8 mouse cellular contexts compared by ENCODE assay signal in the genomic region with DNA sequence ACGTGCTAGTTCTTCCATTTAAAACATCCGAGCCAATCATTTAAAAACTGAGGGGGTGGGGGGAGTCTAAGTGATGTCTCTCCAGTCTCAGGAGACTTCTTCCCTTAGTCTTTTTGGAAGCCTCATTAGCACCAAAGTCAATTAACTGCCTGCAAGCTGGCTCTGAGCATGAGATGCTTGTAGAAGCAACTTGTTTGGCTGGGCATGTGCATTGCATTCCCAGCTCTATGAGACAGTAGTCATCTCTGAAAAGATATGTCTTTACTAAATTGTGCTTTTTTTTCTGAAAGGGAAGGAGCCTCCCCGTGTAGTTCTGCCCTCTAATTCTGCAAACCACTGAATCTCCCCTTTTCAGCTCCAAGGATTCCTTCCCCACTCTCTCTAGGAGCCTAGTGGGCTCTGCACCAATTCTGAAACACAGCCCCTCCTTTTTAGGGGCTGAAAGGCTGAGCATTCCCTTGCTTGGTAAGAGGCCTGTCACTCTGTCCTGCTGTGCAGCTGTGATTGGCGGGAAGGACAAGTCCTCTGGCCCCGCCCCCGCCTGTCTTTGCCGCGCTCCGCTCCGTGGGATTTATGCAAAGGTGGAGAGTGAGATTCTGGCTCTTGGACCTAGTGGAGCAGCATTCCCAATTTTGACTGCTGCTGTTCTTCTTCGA. TPM values are rescaled to one million over a fixed set of nuclear protein-coding genes. Genes with fewer than 3 reads are reported as not detected.
DNase-seq lines count a peak whose midpoint lies in the region.
"Had no signal": no experiment of that assay in that cellular context is flagged by ENCODE, and none has a peak within 500 bp of the region (broad histone marks: within the 10 kb centered on the region; RNA-seq: fewer than 3 reads in every experiment).

A gene (plus strand): TSS at position 591 of the 656 bp plus-strand sequence.

- peak; percentile 85 for DNase-seq in ES-CJ7 (ENCODE audit: low read depth, low spot score)
- DNase-seq in brain, adult 2 months (ENCODE audit: low read depth, low spot score), result peak; percentile 80
- peak; percentile 22 to 45 for DNase-seq in frontal cortex, postnatal 10 days (ENCODE audit: low spot score in 2 of 2)
- DNase-seq in left cerebral cortex, postnatal 14 days (ENCODE audit: low spot score in 2 of 2), result peak; percentile 55 to 59
- DNase-seq in retina, embryonic 14.5 days (ENCODE audit: low spot score), result peak; percentile 70
- no peak for DNase-seq in urinary bladder, postnatal 36 days (ENCODE audit: low spot score in 2 of 2)
- DNase-seq in adrenal gland, postnatal 36 days, result no peak

- intact Hi-C loops in left cerebral cortex, postnatal 14 days (cut with DNase I), result no loop called here

RNA-seq across cellular contexts. Expression of the gene that starts here (rescaled TPM):
- 1 to 10 TPM; 8.1 to 8.7 TPM for total RNA-seq in left cerebral cortex, postnatal 14 days (2021)
- total RNA-seq in adrenal gland, postnatal 36 days (2021), result not detected
- total RNA-seq: common myeloid progenitor, adult 5-6 weeks had no signal

Comparison
In these comparisons a context has a peak if more than half of its experiments do, and no peak if none do; other contexts are left out.
1. RNA of the gene that starts here (total RNA-seq): 8.1 to 8.7 TPM in left cerebral cortex, postnatal 14 days; not detected in adrenal gland, postnatal 36 days; every median in the first group is over 4 times any median in the second.
2. DNase-seq: peak in ES-CJ7 (single experiment), brain, adult 2 months (single experiment), frontal cortex, postnatal 10 days (2 of 2), left cerebral cortex, postnatal 14 days (2 of 2) and retina, embryonic 14.5 days (single experiment); none in urinary bladder, postnatal 36 days (0 of 2) and adrenal gland, postnatal 36 days (0 of 2).